ENCODE assay signal across 13 mouse cellular contexts in the genomic region with DNA sequence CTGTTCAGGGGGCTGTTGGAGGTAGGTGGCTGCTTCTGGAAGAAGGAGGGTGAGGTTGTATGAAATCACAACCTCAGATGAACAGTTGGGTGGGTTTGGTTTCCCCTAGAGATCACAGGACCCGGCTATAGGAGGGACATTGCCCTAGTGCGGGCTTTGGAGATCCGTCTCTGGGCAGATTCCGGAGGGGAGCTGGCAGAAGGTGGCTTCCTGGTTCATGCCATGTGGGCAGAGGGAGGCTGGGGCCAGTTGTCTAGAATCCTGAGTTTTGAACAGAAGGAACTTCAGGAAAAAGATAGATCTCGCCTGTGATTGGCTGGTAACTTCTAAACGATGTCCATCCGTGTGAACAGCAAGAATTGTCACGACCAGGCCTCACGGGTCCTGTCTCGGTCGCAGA. TPM values are rescaled to one million over a fixed set of nuclear protein-coding genes. Genes with fewer than 3 reads are reported as not detected.
A peak's percentile ranks its signal among the peaks of the same experiment; 100 is the strongest.
DNase-seq lines count a peak whose midpoint lies in the region; ATAC-seq and TF ChIP-seq lines count a peak whose summit lies in the region.
"Had no signal": no experiment of that assay in that cellular context is flagged by ENCODE, and none has a peak within 500 bp of the region (broad histone marks: within the 10 kb centered on the region; RNA-seq: fewer than 3 reads in every experiment).

No protein-coding gene starts in this region.

- H3K4me3 ChIP-seq in neural tube, embryonic 11.5 days (ENCODE audit: low read depth, low read length): peak overlapping the region; percentile 100
- H3K4me3 ChIP-seq in hindbrain, embryonic 10.5 days: peak overlapping the region; percentile 100
- 0 out of 2 replicates have a peak overlapping the region, but pooled peaks have one; percentile 98 for H3K4me3 ChIP-seq in limb, embryonic 12.5 days (replicated peaks)
- no peak overlapping the region for H3K4me3 ChIP-seq in small intestine, adult 2 months (ENCODE audit: low read depth, low read length)

- H3K9ac ChIP-seq in neural tube, embryonic 11.5 days (ENCODE audit: low read length): peak overlapping the region; percentile 100
- 0 out of 2 replicates have a peak overlapping the region, but pooled peaks have one; percentile 99 for H3K9ac ChIP-seq in limb, embryonic 12.5 days (replicated peaks)

- H3K4me2 ChIP-seq in neural tube, embryonic 11.5 days (ENCODE audit: low read depth): peak overlapping the region; percentile 97
- H3K4me2 ChIP-seq in limb, embryonic 12.5 days: peak overlapping the region; percentile 93

- peak overlapping the region; percentile 100 for H3K27ac ChIP-seq in neural tube, embryonic 11.5 days (ENCODE audit: low read depth, low read length)
- peak overlapping the region; percentile 100 for H3K27ac ChIP-seq in hindbrain, embryonic 10.5 days
- H3K27ac ChIP-seq in limb, embryonic 12.5 days: 0 out of 2 replicates have a peak overlapping the region, but pooled peaks have one; percentile 23
- peak overlapping the region; percentile 3; the same call in 1 of the 2 replicates for H3K27ac ChIP-seq in small intestine, adult 2 months (ENCODE audit: insufficient read depth, low read depth, low read length)

- no peak for ATAC-seq in neural tube, embryonic 11.5 days (ENCODE audit: insufficient read depth, low FRiP score, low TSS enrichment)
- no peak for ATAC-seq in limb, embryonic 12.5 days (ENCODE audit: insufficient number of reproducible peaks, insufficient read depth, low FRiP score, low TSS enrichment, low read depth)
- ATAC-seq: CD4-positive, CD25-positive, alpha-beta regulatory T cell, adult 4 months; lung, postnatal 0 days had no signal

- H3K9me3 ChIP-seq in neural tube, embryonic 11.5 days (ENCODE audit: control insufficient read depth, low read length): no peaks in the 10 kb centered on the region
- H3K9me3 ChIP-seq in hindbrain, embryonic 10.5 days: no peaks in the 10 kb centered on the region
- H3K9me3 ChIP-seq in limb, embryonic 12.5 days: no peaks in the 10 kb centered on the region
- H3K9me3 ChIP-seq: heart, embryonic 10.5 days had no signal

- no peaks in the 10 kb centered on the region for H3K27me3 ChIP-seq in neural tube, embryonic 11.5 days (ENCODE audit: control insufficient read depth, insufficient read depth, low read length)
- H3K27me3 ChIP-seq in hindbrain, embryonic 10.5 days (ENCODE audit: insufficient read depth, poor library complexity, severe bottlenecking): 0 out of 2 replicates have a peak, but pooled peaks cover under 1% of the 10 kb centered on the region
- H3K27me3 ChIP-seq in limb, embryonic 12.5 days: peaks cover 9% of the 10 kb centered on the region; the same call in 1 of the 2 replicates
- peaks cover 27% of the 10 kb centered on the region for H3K27me3 ChIP-seq in small intestine, adult 2 months (ENCODE audit: control insufficient read depth, insufficient read depth, low read length)

- no peak for TF ChIP-seq CTCF in small intestine, adult 2 months (IDR thresholded peaks at IDR 0.05; ENCODE audit: extremely low read depth, insufficient read length, insufficient replicate concordance, low read depth, low read length)

- DNase-seq in neural tube, embryonic 11.5 days (ENCODE audit: low spot score): no peak
- DNase-seq in neural tube, embryonic 10.5 days (ENCODE audit: extremely low spot score, low spot score): no peak
- DNase-seq in hindbrain, embryonic 10.5 days (ENCODE audit: low spot score): no peak
- DNase-seq in right cerebral cortex, postnatal 10 days (ENCODE audit: low spot score in 2 of 2): no peak
- DNase-seq in adrenal gland, adult 18-20 months (ENCODE audit: low spot score in 2 of 2): no peak
- DNase-seq in heart, postnatal 4 days: no peak
- DNase-seq: kidney, adult 8-10 months had no signal

- peaks cover 58% of the 10 kb centered on the region for H3K4me1 ChIP-seq in neural tube, embryonic 11.5 days (ENCODE audit: control insufficient read depth, insufficient read depth, low read length)
- peaks cover 82% of the 10 kb centered on the region for H3K4me1 ChIP-seq in hindbrain, embryonic 10.5 days (replicated peaks)
- peaks cover 79% of the 10 kb centered on the region for H3K4me1 ChIP-seq in limb, embryonic 12.5 days (replicated peaks)
- peaks cover 15% of the 10 kb centered on the region for H3K4me1 ChIP-seq in small intestine, adult 2 months (ENCODE audit: control insufficient read depth, insufficient read depth, insufficient read length, low read length)

- TF ChIP-seq POLR2A in small intestine, adult 2 months (IDR thresholded peaks at IDR 0.05; ENCODE audit: low read depth, low read length): no peak

- WGBS in neural tube, embryonic 11.5 days: 67% methylated on average over 11 of the region's 11 CpGs
- 62% methylated on average over 11 of the region's 11 CpGs for WGBS in hindbrain, embryonic 10.5 days
- WGBS in limb, embryonic 12.5 days: 80% methylated on average over 11 of the region's 11 CpGs
- 37% methylated on average over 11 of the region's 11 CpGs for WGBS in small intestine, adult 2 months

- no peaks in the 10 kb centered on the region; the same call in none of the 2 replicates for H3K36me3 ChIP-seq in neural tube, embryonic 11.5 days (ENCODE audit: control insufficient read depth, insufficient read depth, low read length)
- peaks cover 66% of the 10 kb centered on the region for H3K36me3 ChIP-seq in hindbrain, embryonic 10.5 days
- peaks cover 29% of the 10 kb centered on the region for H3K36me3 ChIP-seq in limb, embryonic 12.5 days
- no peaks in the 10 kb centered on the region for H3K36me3 ChIP-seq in small intestine, adult 2 months (ENCODE audit: control insufficient read depth, insufficient read depth, low read length)

RNA-seq across cellular contexts. Expression of gene Msi1, which starts 3.0 kb away (rescaled TPM):
- polyA plus RNA-seq in neural tube, embryonic 11.5 days (2014; fragmentation: Nextera tagmentation; extraction: Ambion mirVana): 138 and 147 TPM in 2 replicates
- 167 and 222 TPM in 2 replicates for polyA plus RNA-seq in hindbrain, embryonic 10.5 days (2016; fragmentation: Nextera tagmentation; extraction: Ambion mirVana)
- 29.4 and 29.5 TPM in 2 replicates for polyA plus RNA-seq in limb, embryonic 12.5 days (2016; fragmentation: Nextera tagmentation; extraction: Ambion mirVana)
- polyA plus RNA-seq in small intestine, adult 2 months (2012; rRNA removed): 4.6 and 9.0 TPM in 2 replicates
- 10 to 100 TPM; 12.4 to 20.8 TPM for total RNA-seq in adrenal gland, adult 18-20 months (2021)
- total RNA-seq in heart, postnatal 4 days (2021): 1 to 10 TPM; 6.2 to 7.7 TPM
- polyA plus RNA-seq: CD4-positive, CD25-positive, alpha-beta regulatory T cell, adult 4 months had no signal

RNA-seq across cellular contexts. Expression of gene Pla2g1b, which starts 33.7 kb away (rescaled TPM):
- polyA plus RNA-seq in neural tube, embryonic 11.5 days (2014; fragmentation: Nextera tagmentation; extraction: Ambion mirVana): not detected in 2 replicates
- 0.51 TPM in 1 of 2 replicates, not detected in the other for polyA plus RNA-seq in hindbrain, embryonic 10.5 days (2016; fragmentation: Nextera tagmentation; extraction: Ambion mirVana)
- polyA plus RNA-seq in limb, embryonic 12.5 days (2016; fragmentation: Nextera tagmentation; extraction: Ambion mirVana): not detected in 2 replicates
- 5.2 and 2,024 TPM in 2 replicates for polyA plus RNA-seq in small intestine, adult 2 months (2012; rRNA removed)
- not detected for total RNA-seq in adrenal gland, adult 18-20 months (2021)
- total RNA-seq in heart, postnatal 4 days (2021): not detected
- polyA plus RNA-seq: CD4-positive, CD25-positive, alpha-beta regulatory T cell, adult 4 months; frontal cortex, adult 2 months had no signal

RNA-seq across cellular contexts. Expression of gene Sirt4, which starts 52.1 kb away (rescaled TPM):
- 15.5 and 23.5 TPM in 2 replicates for polyA plus RNA-seq in neural tube, embryonic 11.5 days (2014; fragmentation: Nextera tagmentation; extraction: Ambion mirVana)
- polyA plus RNA-seq in hindbrain, embryonic 10.5 days (2016; fragmentation: Nextera tagmentation; extraction: Ambion mirVana): 17.2 and 17.3 TPM in 2 replicates
- 21.9 and 24.9 TPM in 2 replicates for polyA plus RNA-seq in limb, embryonic 12.5 days (2016; fragmentation: Nextera tagmentation; extraction: Ambion mirVana)
- 9.9 and 13.6 TPM in 2 replicates for polyA plus RNA-seq in small intestine, adult 2 months (2012; rRNA removed)
- total RNA-seq in adrenal gland, adult 18-20 months (2021): 10 to 100 TPM; 18.1 to 21.2 TPM
- 10 to 100 TPM; 10.5 to 12.7 TPM for total RNA-seq in heart, postnatal 4 days (2021)

Comparison
In these comparisons a context has a peak if more than half of its experiments do, and no peak if none do; other contexts are left out.
1. H3K27ac ChIP-seq: peak in every context shown above with its lines; median percentile 100 in neural tube, embryonic 11.5 days; 100 in hindbrain, embryonic 10.5 days; 23 in limb, embryonic 12.5 days; 3 in small intestine, adult 2 months.